Mouse (Mus musculus) right cerebral cortex, postnatal 36 days (tissue): Measurements from ENCODE around the gene Fam83c.
A peak's percentile ranks its signal among the peaks of the same experiment; 100 is the strongest.
"Not testable (repeated sequence)": the region's sequence is repeated elsewhere in the genome, so short reads cannot be mapped to it uniquely, and the experiment has no call there.

Experiments used
- DNase-seq, 2 experiments: peaks; one replicate each; pipeline ENCODE4 v3.0.0; 2022; ENCODE audit warnings: low spot score in 2 of 2, mixed read lengths in 1 of 2

The Fam83c gene

DNA sequence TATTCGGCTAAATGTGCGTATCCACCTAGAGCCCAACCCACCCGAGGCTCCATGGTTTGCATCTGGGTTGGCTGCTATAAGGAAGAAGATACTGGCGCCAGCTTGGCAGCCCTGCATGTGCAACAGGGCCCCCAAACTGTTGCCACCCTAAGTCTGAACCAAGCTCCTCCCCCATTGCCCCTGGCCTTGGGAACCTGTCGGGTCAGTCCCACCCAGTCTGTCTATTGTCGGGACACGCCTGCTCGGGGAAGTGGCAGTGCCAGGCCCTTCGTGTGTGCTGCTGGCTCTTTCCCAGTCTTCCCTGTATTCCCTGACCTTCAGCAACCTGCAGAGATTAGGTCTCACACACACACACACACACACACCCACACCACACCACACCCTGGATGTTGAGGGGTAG lies at the start of gene Fam83c:
Fam83c (minus strand) TSS at position 123 of the 400 bp plus-strand sequence.
- DNase-seq, result no peak

GRCm38 (mm10) chr2:155882087-155882486 lies 47.4 kb upstream of the Fam83c start:
- no peak for DNase-seq

- no peak for DNase-seq
Observed at GRCm38 (mm10) chr2:155878964-155879876, 44.6 kb upstream of the Fam83c start.

GRCm38 (mm10) chr2:155873636-155874035 lies 39.0 kb upstream of the Fam83c start:
- DNase-seq, result no peak

DNA sequence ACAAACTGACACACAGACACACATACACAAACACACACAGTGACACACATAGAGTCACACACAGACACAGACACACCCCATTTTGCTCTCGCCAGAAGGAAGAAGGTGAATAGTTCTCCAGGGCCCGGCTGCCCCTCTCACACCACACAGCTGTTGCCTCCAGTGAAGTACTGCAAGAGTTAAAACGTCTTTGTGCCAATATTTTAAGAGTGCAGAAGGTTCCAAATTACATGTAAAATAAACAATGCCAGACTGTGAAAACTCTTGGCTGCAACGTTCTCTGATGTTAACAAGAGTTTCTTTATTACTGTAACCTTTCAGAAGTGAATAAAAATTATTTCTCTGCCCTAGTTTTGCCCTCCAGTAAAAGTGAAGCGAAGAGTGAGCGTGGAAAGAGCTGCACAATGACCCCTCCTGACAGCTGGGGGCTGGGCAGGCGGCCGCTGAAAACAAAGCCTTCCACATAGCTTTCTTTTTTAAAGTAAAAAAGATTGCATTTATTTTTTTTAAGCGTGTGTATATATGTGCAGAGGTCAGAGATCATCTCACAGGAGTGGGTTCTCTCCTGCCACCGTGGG lies 38.4 kb upstream of the Fam83c start:
- no peak for DNase-seq

- no peak for DNase-seq
Observed at GRCm38 (mm10) chr2:155872486-155872885, 37.8 kb upstream of the Fam83c start.

DNA sequence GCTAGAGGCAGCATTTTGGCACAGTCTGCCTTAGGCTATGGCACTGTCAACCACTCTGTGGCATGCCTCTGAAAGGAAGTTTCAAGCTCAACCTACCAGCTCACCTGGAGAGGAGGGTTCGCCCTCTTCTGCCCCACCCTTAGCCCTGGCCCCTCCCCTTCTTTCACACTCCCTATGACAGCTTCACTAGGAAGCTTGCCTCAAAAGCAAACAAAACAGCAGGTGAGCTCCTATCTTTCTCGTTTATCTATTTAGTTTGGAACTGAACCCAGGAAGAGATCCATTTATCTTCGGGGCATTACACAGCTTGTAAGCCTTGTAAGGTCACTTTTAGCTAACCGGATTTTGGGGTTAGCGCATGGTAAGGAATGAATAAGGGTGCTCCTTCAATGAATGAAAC lies 35.1 kb upstream of the Fam83c start:
- DNase-seq, result no peak

DNA sequence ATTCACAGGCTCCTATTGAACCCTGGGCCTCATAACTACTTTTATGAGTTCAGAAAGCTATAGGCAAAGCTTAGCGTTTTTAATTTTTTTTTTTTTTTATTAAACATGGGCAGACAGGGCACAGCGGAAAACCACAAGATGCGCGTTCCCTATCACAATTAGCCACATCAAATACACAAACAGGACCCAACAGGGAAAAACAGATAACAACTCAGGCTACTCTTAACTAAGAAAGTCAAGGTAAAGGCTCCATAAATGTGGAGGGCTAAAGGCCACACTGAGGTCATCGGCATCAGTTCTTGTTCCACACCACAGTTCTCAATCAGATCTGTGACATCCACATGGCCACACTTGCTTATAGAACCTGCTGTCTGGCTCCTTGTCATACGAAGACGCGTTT lies 33.7 kb upstream of the Fam83c start:
- no peak for DNase-seq

- no peak for DNase-seq
Observed at GRCm38 (mm10) chr2:155863301-155863867, 28.7 kb upstream of the Fam83c start.

DNA sequence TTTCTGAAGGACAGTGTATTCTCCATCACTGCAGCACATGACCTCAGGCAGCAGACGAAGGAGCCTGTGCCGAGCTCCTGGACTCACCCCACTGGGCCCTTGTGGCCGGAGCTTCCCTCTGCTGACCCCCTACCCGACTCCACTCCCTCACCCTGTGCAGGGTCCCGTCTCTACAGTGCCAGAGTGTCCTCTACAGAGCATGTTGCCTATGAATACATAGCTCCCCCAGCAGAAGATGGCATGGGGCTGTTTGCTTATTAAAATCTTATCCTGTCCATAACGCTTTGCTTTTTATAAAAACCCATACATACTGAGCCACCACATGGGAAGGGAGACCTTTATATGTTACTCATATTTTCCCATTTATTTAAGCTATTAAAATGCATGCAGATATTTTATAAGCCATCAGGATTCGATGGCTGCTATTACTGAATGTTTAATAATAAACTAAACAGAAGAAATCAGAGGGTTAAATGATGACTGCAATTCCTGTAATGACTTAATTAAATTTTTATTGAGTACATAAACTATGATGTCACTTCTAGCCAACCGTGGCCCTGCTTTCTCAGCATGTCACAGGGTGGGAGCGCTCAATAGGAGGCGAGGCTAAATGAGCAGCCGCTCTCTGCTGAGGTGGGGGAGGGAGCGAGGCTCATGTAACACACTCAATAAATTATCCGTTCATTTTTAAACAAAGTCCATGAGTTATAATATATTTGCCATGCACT lies 28.1 kb upstream of the Fam83c start:
- DNase-seq, result peak in 1 of 2 experiments; percentile 9

DNA sequence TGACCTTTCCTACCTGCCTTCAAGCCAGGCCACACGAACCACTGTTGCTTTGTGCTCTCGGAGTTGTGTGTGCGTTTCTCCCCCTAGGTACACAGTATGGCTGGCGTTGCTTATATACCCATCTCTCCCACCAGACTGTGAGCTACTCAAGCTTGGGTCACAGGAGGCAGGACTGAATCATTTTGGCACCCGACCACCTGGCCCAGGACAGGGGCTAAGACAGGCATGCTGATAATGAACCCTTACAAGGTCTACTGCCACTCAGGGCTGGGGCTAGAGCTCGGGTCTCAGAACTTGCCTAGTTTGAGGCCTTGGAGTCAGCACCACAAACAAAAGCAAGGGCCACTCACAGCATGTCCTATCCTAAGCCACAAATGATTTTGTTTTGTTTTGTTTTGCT lies 26.9 kb upstream of the Fam83c start:
- DNase-seq, result no peak

- no peak for DNase-seq
Observed at GRCm38 (mm10) chr2:155860102-155860501, 25.4 kb upstream of the Fam83c start.

- DNase-seq, result no peak
Observed at GRCm38 (mm10) chr2:155852536-155852935, 17.9 kb upstream of the Fam83c start.

- no peak for DNase-seq
Observed at GRCm38 (mm10) chr2:155850120-155850519, 15.5 kb upstream of the Fam83c start.

- DNase-seq, result no peak
Observed at GRCm38 (mm10) chr2:155849464-155849863, 14.8 kb upstream of the Fam83c start.

DNA sequence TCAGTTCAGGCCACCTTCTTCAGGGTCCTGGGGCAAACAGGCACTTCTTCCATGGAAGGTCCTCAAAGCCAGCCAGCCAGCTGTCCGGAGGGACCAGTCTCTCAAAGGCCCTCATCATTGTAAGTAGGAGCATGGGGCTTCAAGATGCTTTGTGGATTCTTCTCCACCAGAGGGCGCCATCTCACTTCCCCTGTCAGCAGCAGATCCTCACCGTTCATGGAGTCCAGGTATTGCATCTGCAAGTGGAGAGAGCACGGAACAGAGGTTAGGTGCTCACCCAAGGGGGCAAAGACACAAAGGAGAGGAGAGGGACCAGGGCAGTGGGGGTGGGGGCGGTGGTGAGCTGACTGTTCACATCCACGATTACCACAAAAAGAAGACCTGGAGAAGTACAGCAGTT lies 13.6 kb upstream of the Fam83c start:
- DNase-seq, result peak; percentile 45 to 67

DNA sequence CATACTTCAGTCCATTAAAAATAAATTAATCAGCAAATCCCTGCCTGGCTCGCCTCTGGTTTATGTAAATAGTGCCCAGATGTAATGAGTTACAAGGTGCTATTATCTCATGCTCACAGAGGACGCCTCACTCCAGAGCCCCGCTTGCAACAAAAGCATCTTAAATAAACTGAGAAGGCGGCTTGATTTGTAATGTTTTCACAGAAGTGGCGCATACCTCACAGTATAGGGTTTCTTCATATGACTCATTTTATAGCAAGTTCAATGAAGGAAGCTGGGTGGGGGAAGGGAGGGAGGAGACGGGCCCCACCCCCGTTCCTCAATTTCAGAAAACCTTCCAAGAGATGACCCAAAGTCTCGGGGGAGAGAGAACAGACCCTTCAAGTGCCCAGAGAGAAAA lies 12.3 kb upstream of the Fam83c start:
- DNase-seq, result no peak

DNA sequence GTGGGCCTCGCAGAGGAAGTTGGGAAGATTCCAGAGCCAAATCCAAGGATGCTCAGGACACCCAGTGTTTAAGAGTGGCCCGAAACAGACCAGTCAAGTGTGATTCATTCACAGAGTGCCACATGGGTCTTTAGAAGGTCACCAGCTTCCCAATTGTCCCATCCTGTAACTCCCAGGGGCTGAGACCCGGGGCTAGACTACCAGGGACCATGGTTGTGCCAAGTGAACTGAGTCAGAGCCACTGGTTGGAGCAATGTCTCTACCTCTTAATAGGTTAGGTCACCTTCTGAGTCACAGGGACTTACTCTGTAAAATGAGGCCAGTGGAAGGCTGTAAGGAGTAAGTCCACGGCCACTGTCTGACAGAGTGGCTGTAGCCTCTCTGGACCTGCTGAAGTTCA lies 4.3 kb upstream of the Fam83c start:
- no peak for DNase-seq

DNA sequence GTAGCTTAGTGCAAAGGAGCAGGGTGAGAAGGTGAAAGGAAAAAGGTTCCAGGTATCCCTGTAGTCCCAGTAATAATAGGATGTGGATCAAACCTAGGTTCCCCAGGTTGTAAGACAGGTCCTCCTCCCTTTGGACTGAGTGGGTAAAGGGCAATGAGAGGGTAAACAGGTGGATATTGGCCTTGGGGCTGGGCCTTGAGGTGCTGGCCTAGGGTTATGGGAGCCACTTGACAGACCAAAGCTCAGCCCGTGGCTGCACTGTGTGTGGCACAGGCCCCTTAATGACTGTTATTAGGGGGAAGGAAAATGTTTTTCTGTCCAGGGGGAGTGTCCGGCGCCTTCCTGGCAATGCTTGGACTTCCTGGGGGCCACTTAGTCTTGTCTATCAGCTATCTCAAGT lies 3.3 kb upstream of the Fam83c start:
- DNase-seq, result no peak

GRCm38 (mm10) chr2:155832087-155832486 lies 2.6 kb downstream of the Fam83c start:
- DNase-seq, result not testable (repeated sequence)

- DNase-seq, result no peak
Observed at GRCm38 (mm10) chr2:155831302-155831701, 3.4 kb downstream of the Fam83c start.

DNA sequence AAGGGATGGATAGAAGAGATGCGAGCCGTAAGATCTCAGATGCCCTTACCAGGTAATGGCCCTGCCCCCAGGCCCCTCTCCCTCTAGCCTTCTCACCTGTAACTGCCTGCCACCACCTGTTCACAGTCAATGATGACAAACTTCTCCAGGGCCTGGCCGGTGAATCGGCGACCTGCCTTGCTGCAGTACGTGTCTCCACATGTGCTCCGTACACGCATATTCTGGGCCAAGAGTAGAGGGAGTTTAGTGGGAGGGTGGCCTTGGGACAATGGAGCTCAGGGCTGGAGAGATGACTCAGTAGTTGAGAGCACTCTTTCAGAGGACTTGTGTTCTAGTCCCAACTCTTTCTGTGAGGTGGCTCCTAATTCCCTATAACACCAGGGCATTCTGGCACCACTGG lies 3.8 kb downstream of the Fam83c start:
- no peak for DNase-seq
